Mouse (Mus musculus): ENCODE measurements around the gene Fgf23. TPM values are rescaled to one million over a fixed set of nuclear protein-coding genes. Genes with fewer than 3 reads are reported as not detected.

Gene Fgf23
- polyA plus RNA-seq, 1 experiment from 2014 or later = not detected

GRCm38 (mm10) chr6:127122996-127123395 is 50.3 kb downstream of the Fgf23 start:
- 87% methylated on average over 5 of the region's 5 CpGs for WGBS
- Histone ChIP-seq H3K27me3 (no peaks in the 10 kb centered on the region), H3K36me3 (peaks cover 7% of the 10 kb centered on the region; the same call in 1 of the 2 replicates), H3K9me3 (replicated peaks) (no peaks in the 10 kb centered on the region), H3K27ac (no peak overlapping the region), H3K9ac (no peak overlapping the region), H3K4me2 (replicated peaks) (no peak overlapping the region), H3K4me1 (no peaks in the 10 kb centered on the region), H3K4me3 (no peak overlapping the region)
- no peak for ATAC-seq (ENCODE audit: low FRiP score)

- no peak overlapping the region for H3K9ac ChIP-seq
- WGBS = 86% methylated on average over 7 of the region's 7 CpGs
- no peaks in the 10 kb centered on the region for H3K27me3 ChIP-seq
- H3K4me3 ChIP-seq = no peak overlapping the region
- H3K36me3 ChIP-seq = peaks cover 9% of the 10 kb centered on the region; the same call in 1 of the 2 replicates
- H3K4me1 ChIP-seq = no peaks in the 10 kb centered on the region
- ATAC-seq (ENCODE audit: low FRiP score) = no peak
- H3K9me3 ChIP-seq (replicated peaks) = no peaks in the 10 kb centered on the region
- H3K4me2 ChIP-seq (replicated peaks) = no peak overlapping the region
- no peak overlapping the region for H3K27ac ChIP-seq
Measured at GRCm38 (mm10) chr6:127123506-127123905, 50.8 kb downstream of the Fgf23 start.

- no peak overlapping the region for H3K4me2 ChIP-seq (replicated peaks)
- H3K27ac ChIP-seq = no peak overlapping the region
- no peaks in the 10 kb centered on the region for H3K9me3 ChIP-seq (replicated peaks)
- no peak overlapping the region for H3K9ac ChIP-seq
- no peak for ATAC-seq (ENCODE audit: low FRiP score)
- peaks cover 15% of the 10 kb centered on the region for H3K36me3 ChIP-seq
- peaks cover 6% of the 10 kb centered on the region; the same call in 1 of the 2 replicates for H3K4me1 ChIP-seq
- no peaks in the 10 kb centered on the region for H3K27me3 ChIP-seq
- WGBS = 92% methylated on average over 14 of the region's 14 CpGs
- H3K4me3 ChIP-seq = no peak overlapping the region
Measured at GRCm38 (mm10) chr6:127129659-127130058, 57.0 kb downstream of the Fgf23 start.

- Histone ChIP-seq H3K36me3 (peaks cover 15% of the 10 kb centered on the region), H3K4me1 (peaks cover 6% of the 10 kb centered on the region; the same call in 1 of the 2 replicates), H3K4me2 (replicated peaks) (no peak overlapping the region), H3K27ac (no peak overlapping the region), H3K9ac (no peak overlapping the region), H3K4me3 (no peak overlapping the region), H3K9me3 (replicated peaks) (no peaks in the 10 kb centered on the region), H3K27me3 (no peaks in the 10 kb centered on the region)
- no peak for ATAC-seq (ENCODE audit: low FRiP score)
- 67% methylated on average over 13 of the region's 13 CpGs for WGBS
Measured at GRCm38 (mm10) chr6:127130377-127130776, 57.7 kb downstream of the Fgf23 start.

Other genes starting within 250 kb of the Fgf23 start
- 159 and 171 TPM in 2 replicates for gene Ndufa9, start 223.8 kb upstream of the Fgf23 start, polyA plus RNA-seq (2016; fragmentation: Nextera tagmentation; extraction: Ambion mirVana)
- gene Akap3, start 219.8 kb upstream of the Fgf23 start, polyA plus RNA-seq (2016; fragmentation: Nextera tagmentation; extraction: Ambion mirVana) = 0.13 TPM in 1 of 2 replicates, not detected in the other
- 0.30 TPM in 1 of 2 replicates, not detected in the other for gene Dyrk4, start 151.1 kb upstream of the Fgf23 start, polyA plus RNA-seq (2016; fragmentation: Nextera tagmentation; extraction: Ambion mirVana)
- gene Rad51ap1, start 133.3 kb upstream of the Fgf23 start, polyA plus RNA-seq (2016; fragmentation: Nextera tagmentation; extraction: Ambion mirVana) = 42.6 and 45.1 TPM in 2 replicates
- 19.1 and 20.5 TPM in 2 replicates for gene D6Wsu163e, start 132.9 kb upstream of the Fgf23 start, polyA plus RNA-seq (2016; fragmentation: Nextera tagmentation; extraction: Ambion mirVana)
- gene Fgf6, start 57.3 kb upstream of the Fgf23 start, polyA plus RNA-seq (2016; fragmentation: Nextera tagmentation; extraction: Ambion mirVana) = 0.04 and 0.07 TPM in 2 replicates
- 8.3 and 9.5 TPM in 2 replicates for gene Tigar, start 36.7 kb downstream of the Fgf23 start, polyA plus RNA-seq (2016; fragmentation: Nextera tagmentation; extraction: Ambion mirVana)
- gene Ccnd2, start 79.3 kb downstream of the Fgf23 start, polyA plus RNA-seq (2016; fragmentation: Nextera tagmentation; extraction: Ambion mirVana) = 565 and 605 TPM in 2 replicates